Comparison of ENCODE assay signal across 10 mouse cellular contexts in genomic region chr2:6594160-6594559, GRCm38 (mm10).
A peak's percentile ranks its signal among the peaks of the same experiment; 100 is the strongest.
DNase-seq lines count a peak whose midpoint lies in the region; ATAC-seq and TF ChIP-seq lines count a peak whose summit lies in the region.
"Had no signal": no experiment of that assay in that cellular context is flagged by ENCODE, and none has a peak within 500 bp of the region (broad histone marks: within the 10 kb centered on the region; RNA-seq: fewer than 3 reads in every experiment).

No protein-coding gene starts in this region.

- TF ChIP-seq EP300 in stomach, postnatal 0 days (optimal IDR thresholded peaks at IDR 0.05), result no peak

- WGBS in forebrain, embryonic 16.5 days, result 18% methylated on average over 3 of the region's 3 CpGs
- WGBS in midbrain, embryonic 13.5 days, result 50% methylated on average over 3 of the region's 3 CpGs
- 75% methylated on average over 3 of the region's 3 CpGs for WGBS in stomach, postnatal 0 days
- 64% methylated on average over 3 of the region's 3 CpGs for WGBS in liver, embryonic 11.5 days

- no peak for TF ChIP-seq CTCF in stomach, postnatal 0 days (IDR thresholded peaks at IDR 0.05; ENCODE audit: low read depth)

- no peaks in the 10 kb centered on the region for H3K9me3 ChIP-seq in forebrain, embryonic 16.5 days (ENCODE audit: control insufficient read depth, low read length)
- no peaks in the 10 kb centered on the region for H3K9me3 ChIP-seq in midbrain, embryonic 13.5 days
- H3K9me3 ChIP-seq in stomach, postnatal 0 days (ENCODE audit: control insufficient read depth, low read length), result no peaks in the 10 kb centered on the region
- no peaks in the 10 kb centered on the region for H3K9me3 ChIP-seq in liver, embryonic 11.5 days (ENCODE audit: control insufficient read depth, low read length)
- H3K9me3 ChIP-seq: liver, embryonic 13.5 days had no signal

- peaks cover 17% of the 10 kb centered on the region for H3K36me3 ChIP-seq in forebrain, embryonic 16.5 days (ENCODE audit: control insufficient read depth, insufficient read depth)
- H3K36me3 ChIP-seq in midbrain, embryonic 13.5 days, result peaks cover 35% of the 10 kb centered on the region
- no peaks in the 10 kb centered on the region for H3K36me3 ChIP-seq in stomach, postnatal 0 days (ENCODE audit: control insufficient read depth, insufficient read depth, low read length)
- H3K36me3 ChIP-seq in liver, embryonic 11.5 days (ENCODE audit: control insufficient read depth, insufficient read depth, low read length), result no peaks in the 10 kb centered on the region
- H3K36me3 ChIP-seq: liver, embryonic 13.5 days had no signal

- peak; percentile 60 for ATAC-seq in forebrain, embryonic 16.5 days
- ATAC-seq in midbrain, embryonic 13.5 days, result peak; percentile 15; the same call in 1 of the 2 replicates
- no peak for ATAC-seq in stomach, postnatal 0 days (ENCODE audit: low FRiP score, low TSS enrichment)
- ATAC-seq in liver, embryonic 11.5 days (replicated peaks; ENCODE audit: low FRiP score), result no peak

- H3K4me2 ChIP-seq in forebrain, embryonic 16.5 days (ENCODE audit: low read length), result 0 out of 2 replicates have a peak overlapping the region, but pooled peaks have one; percentile 14
- H3K4me2 ChIP-seq in midbrain, embryonic 13.5 days (replicated peaks), result no peak overlapping the region
- H3K4me2 ChIP-seq in stomach, postnatal 0 days (replicated peaks; ENCODE audit: low read depth), result no peak overlapping the region
- no peak overlapping the region for H3K4me2 ChIP-seq in liver, embryonic 11.5 days
- H3K4me2 ChIP-seq: liver, embryonic 13.5 days had no signal

- peak overlapping the region; percentile 1; the same call in 1 of the 2 replicates for H3K9ac ChIP-seq in forebrain, embryonic 16.5 days (replicated peaks; ENCODE audit: low read depth, low read length)
- no peak overlapping the region for H3K9ac ChIP-seq in midbrain, embryonic 13.5 days (replicated peaks)
- no peak overlapping the region for H3K9ac ChIP-seq in stomach, postnatal 0 days (ENCODE audit: low read length)
- no peak overlapping the region for H3K9ac ChIP-seq in liver, embryonic 11.5 days (ENCODE audit: low read depth, low read length)
- H3K9ac ChIP-seq: liver, embryonic 13.5 days had no signal

- no peaks in the 10 kb centered on the region for H3K27me3 ChIP-seq in forebrain, embryonic 16.5 days (replicated peaks; ENCODE audit: control insufficient read depth, insufficient read depth, low read length)
- no peaks in the 10 kb centered on the region for H3K27me3 ChIP-seq in midbrain, embryonic 13.5 days
- H3K27me3 ChIP-seq in stomach, postnatal 0 days (ENCODE audit: control insufficient read depth, insufficient read depth, low read length), result no peaks in the 10 kb centered on the region
- no peaks in the 10 kb centered on the region for H3K27me3 ChIP-seq in liver, embryonic 11.5 days (replicated peaks; ENCODE audit: control insufficient read depth, insufficient read depth, low read length)
- H3K27me3 ChIP-seq: liver, embryonic 13.5 days had no signal

- DNase-seq in NIH3T3 (ENCODE audit: low read depth), result peak; percentile 63
- peak; percentile 20 for DNase-seq in cerebellum, adult 11-12 months
- no peak for DNase-seq in stomach, postnatal 0 days (ENCODE audit: low spot score)
- no peak for DNase-seq in liver, embryonic 11.5 days (ENCODE audit: low spot score)
- DNase-seq in adrenal gland, postnatal 14 days, result no peak
- DNase-seq: kidney, postnatal 10 days; liver, embryonic 13.5 days; thymus, postnatal 36 days had no signal

- H3K27ac ChIP-seq in forebrain, embryonic 16.5 days (ENCODE audit: low read length), result peak overlapping the region; percentile 80
- H3K27ac ChIP-seq in midbrain, embryonic 13.5 days, result peak overlapping the region; percentile 82
- H3K27ac ChIP-seq in stomach, postnatal 0 days (replicated peaks), result no peak overlapping the region
- no peak overlapping the region for H3K27ac ChIP-seq in liver, embryonic 11.5 days (ENCODE audit: low read depth, low read length)
- H3K27ac ChIP-seq: liver, embryonic 13.5 days had no signal

- no peak overlapping the region for H3K4me3 ChIP-seq in forebrain, embryonic 16.5 days (replicated peaks; ENCODE audit: low read length)
- no peak overlapping the region for H3K4me3 ChIP-seq in midbrain, embryonic 13.5 days (replicated peaks)
- H3K4me3 ChIP-seq in stomach, postnatal 0 days (ENCODE audit: low read depth, low read length), result no peak overlapping the region
- no peak overlapping the region for H3K4me3 ChIP-seq in liver, embryonic 11.5 days (ENCODE audit: low read depth, low read length)
- H3K4me3 ChIP-seq: liver, embryonic 13.5 days had no signal

- peaks cover 39% of the 10 kb centered on the region for H3K4me1 ChIP-seq in forebrain, embryonic 16.5 days (replicated peaks; ENCODE audit: control insufficient read depth, insufficient read depth, low read length)
- H3K4me1 ChIP-seq in midbrain, embryonic 13.5 days (replicated peaks), result peaks cover 29% of the 10 kb centered on the region
- H3K4me1 ChIP-seq in stomach, postnatal 0 days (replicated peaks; ENCODE audit: control insufficient read depth, insufficient read depth), result no peaks in the 10 kb centered on the region
- H3K4me1 ChIP-seq in liver, embryonic 11.5 days (replicated peaks; ENCODE audit: control insufficient read depth, insufficient read depth, low read length), result no peaks in the 10 kb centered on the region
- H3K4me1 ChIP-seq: liver, embryonic 13.5 days had no signal

Comparison
In these comparisons a context has a peak if more than half of its experiments do, and no peak if none do; other contexts are left out.
1. DNase-seq: peak in NIH3T3 (single experiment) and cerebellum, adult 11-12 months (single experiment); none in stomach, postnatal 0 days (single experiment), liver, embryonic 11.5 days (single experiment) and adrenal gland, postnatal 14 days (single experiment).
2. ATAC-seq: peak in forebrain, embryonic 16.5 days (single experiment) and midbrain, embryonic 13.5 days (single experiment); none in stomach, postnatal 0 days (single experiment) and liver, embryonic 11.5 days (single experiment).
3. H3K27ac ChIP-seq: peak in forebrain, embryonic 16.5 days (single experiment) and midbrain, embryonic 13.5 days (single experiment); none in stomach, postnatal 0 days (single experiment) and liver, embryonic 11.5 days (single experiment).